Mouse (Mus musculus) ovary, adult 18-20 months (tissue): ENCODE data around the gene Nup35.

Experiments
- DNase-seq: peaks from one replicate; pipeline ENCODE4 v3.0.0; 2022; ENCODE audit warnings: low spot score, mixed read lengths

The Nup35 gene

GRCm38 (mm10) chr2:80616854-80617737 is at the start of gene Nup35, which contains the start of gene Dusp19:
Nup35 (plus strand) TSS chr2:80617236.
Dusp19 (plus strand) TSS chr2:80617045.
- DNase-seq = peak; percentile 89

GRCm38 (mm10) chr2:80567411-80567810 is 49.6 kb upstream of the Nup35 start:
- DNase-seq = no peak

GRCm38 (mm10) chr2:80570656-80571055 is 46.4 kb upstream of the Nup35 start:
- no peak for DNase-seq

- DNase-seq = no peak
Measured at GRCm38 (mm10) chr2:80577286-80577685, 39.8 kb upstream of the Nup35 start.

GRCm38 (mm10) chr2:80579253-80579891 is 37.7 kb upstream of the Nup35 start:
- DNase-seq = no peak

GRCm38 (mm10) chr2:80580311-80580961 is 36.6 kb upstream of the Nup35 start:
- DNase-seq = no peak

GRCm38 (mm10) chr2:80581043-80581711 is 35.9 kb upstream of the Nup35 start, which contains the start of gene Nckap1:
Nckap1 (minus strand) TSS chr2:80581380.
- peak; percentile 79 for DNase-seq

- no peak for DNase-seq
Measured at GRCm38 (mm10) chr2:80582356-80582755, 34.7 kb upstream of the Nup35 start.

- DNase-seq = no peak
Measured at GRCm38 (mm10) chr2:80594215-80594918, 22.7 kb upstream of the Nup35 start.

- no peak for DNase-seq
Measured at GRCm38 (mm10) chr2:80596960-80597359, 20.1 kb upstream of the Nup35 start.

GRCm38 (mm10) chr2:80599850-80600249 is 17.2 kb upstream of the Nup35 start:
- DNase-seq = no peak

GRCm38 (mm10) chr2:80600611-80601010 is 16.4 kb upstream of the Nup35 start:
- no peak for DNase-seq

- no peak for DNase-seq
Measured at GRCm38 (mm10) chr2:80602756-80603155, 14.3 kb upstream of the Nup35 start.

- no peak for DNase-seq
Measured at GRCm38 (mm10) chr2:80603771-80604426, 13.1 kb upstream of the Nup35 start.

- DNase-seq = no peak
Measured at GRCm38 (mm10) chr2:80612286-80612685, 4.8 kb upstream of the Nup35 start.

GRCm38 (mm10) chr2:80612796-80613195 is 4.2 kb upstream of the Nup35 start:
- no peak for DNase-seq

- DNase-seq = no peak
Measured at GRCm38 (mm10) chr2:80618991-80619390, 2.0 kb downstream of the Nup35 start.

GRCm38 (mm10) chr2:80621921-80622320 is 4.9 kb downstream of the Nup35 start:
- no peak for DNase-seq

- DNase-seq = no peak
Measured at GRCm38 (mm10) chr2:80624523-80624922, 7.5 kb downstream of the Nup35 start.

- no peak for DNase-seq
Measured at GRCm38 (mm10) chr2:80632336-80633026, 15.4 kb downstream of the Nup35 start.
